Mouse (Mus musculus) activated CD4-positive, CD25-positive, alpha-beta regulatory T cell, adult 4 months (primary cell): ENCODE measurements around the gene Adamts1. TPM values are rescaled to one million over a fixed set of nuclear protein-coding genes. Genes with fewer than 3 reads are reported as not detected.

Experiments
- ATAC-seq: one replicate; pipeline ENCODE4 v1.8.0; 2017
- polyA plus RNA-seq, 2 experiments: library from polyadenylated mRNA; unstranded; fragments of 100-300 nt; shearing (Covaris generic); gene quantifications; one replicate each; pipeline ENCODE4 v1.2.1; 2017

Gene Adamts1
- polyA plus RNA-seq: not detected

GRCm38 (mm10) chr16:85802954-85803353 lies at the start of gene Adamts1:
Gene Adamts1 (minus strand): TSS chr16:85803113.
- no peak for ATAC-seq

DNA sequence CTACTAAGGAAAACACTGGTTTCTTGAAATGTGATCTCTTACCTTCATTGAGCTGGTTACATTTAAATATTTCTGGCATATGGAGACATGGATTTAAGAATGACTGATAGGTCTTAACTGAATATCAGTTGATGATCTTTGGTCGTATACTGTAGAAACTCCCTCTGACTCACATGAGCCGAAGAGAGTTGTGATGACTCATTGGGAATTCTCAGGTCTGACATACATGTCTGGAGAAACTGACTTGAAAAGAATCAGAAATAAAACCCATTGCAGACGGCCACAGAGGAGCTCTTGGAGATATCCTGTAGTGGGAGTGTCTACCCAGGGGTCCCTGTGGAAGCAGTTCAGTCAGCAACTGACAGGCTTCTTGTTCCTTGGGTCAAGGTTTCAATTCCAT lies 24.2 kb upstream of the Adamts1 start:
- no peak for ATAC-seq

DNA sequence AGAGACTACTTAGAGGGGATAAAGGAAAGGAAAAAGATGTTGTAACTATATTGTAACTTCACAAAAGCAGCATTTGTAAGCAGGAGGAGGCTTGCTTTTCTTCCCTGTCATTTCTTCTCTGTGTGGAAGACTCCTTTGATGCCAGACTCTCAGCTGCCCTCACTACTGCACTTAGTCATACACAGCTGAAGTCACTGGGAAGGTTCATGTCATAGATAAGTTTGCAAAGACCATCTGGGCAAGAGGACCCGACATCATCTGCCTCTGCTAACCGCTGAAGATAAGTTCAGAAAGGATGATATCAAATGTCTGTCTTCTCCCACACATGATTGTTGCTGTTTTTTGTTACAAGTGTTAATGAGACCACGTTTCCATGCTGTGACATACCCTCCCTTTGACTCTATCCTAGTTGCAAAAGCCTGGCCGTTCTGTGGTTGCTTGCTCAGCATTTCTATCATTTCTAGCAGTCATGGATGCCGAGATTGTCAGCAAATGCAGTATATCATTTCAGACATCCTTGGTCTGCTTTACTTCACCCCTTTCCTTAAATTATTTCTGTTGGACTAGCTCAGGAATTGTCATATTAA lies 19.5 kb upstream of the Adamts1 start:
- ATAC-seq: no peak

DNA sequence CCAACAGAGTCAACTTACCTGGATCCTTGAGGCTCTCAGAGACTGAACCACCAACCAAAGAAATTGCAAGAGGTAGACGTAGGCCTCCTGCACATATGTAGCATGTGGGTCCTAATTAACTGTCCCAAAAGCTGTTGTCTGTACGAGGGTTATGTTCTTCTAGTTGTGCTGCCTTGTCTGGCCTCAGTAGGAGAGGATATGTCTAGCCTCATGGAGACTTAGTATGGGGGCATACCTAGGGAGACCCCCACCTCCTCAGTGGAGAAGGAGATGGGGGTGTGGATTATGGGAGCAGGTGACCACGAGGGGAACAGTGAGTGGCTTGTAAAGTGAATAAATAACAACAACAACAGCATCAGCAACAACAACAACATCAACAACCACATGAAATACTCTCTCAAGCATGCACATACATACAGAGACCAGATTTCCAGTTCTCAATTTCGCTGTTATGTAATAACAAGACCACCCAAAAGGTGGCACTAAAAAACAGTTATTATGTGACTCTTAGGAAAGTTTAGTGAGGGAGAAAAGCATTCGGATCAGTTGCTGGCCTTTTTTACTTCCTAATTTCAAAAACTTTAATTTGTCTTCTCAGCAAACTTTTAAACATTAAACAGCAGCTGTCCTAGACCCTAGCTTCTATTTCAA lies 17.0 kb upstream of the Adamts1 start:
- ATAC-seq: no peak

- ATAC-seq: no peak
Measured at GRCm38 (mm10) chr16:85814116-85814515, 11.2 kb upstream of the Adamts1 start.

DNA sequence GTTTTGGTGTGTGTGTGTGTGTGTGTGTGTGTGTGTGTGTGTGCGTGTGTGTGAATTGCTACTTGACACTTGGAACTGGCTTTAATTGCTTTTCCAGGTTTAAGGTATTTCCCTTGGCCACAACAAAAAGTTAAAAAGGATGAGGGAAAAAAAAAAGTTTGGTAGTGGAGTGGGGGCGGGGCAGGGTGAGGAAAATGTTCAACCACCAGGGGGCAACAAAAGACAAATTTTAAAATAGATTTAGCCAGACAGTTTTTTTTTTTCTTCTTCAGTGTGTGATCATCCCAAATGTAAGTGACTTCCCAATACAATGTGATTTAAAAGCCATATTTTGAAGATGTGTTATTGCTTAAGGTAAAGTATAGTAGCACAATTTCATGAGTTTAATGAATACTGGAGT lies 4.7 kb upstream of the Adamts1 start:
- no peak for ATAC-seq

GRCm38 (mm10) chr16:85807072-85807471 lies 4.2 kb upstream of the Adamts1 start:
- no peak for ATAC-seq

DNA sequence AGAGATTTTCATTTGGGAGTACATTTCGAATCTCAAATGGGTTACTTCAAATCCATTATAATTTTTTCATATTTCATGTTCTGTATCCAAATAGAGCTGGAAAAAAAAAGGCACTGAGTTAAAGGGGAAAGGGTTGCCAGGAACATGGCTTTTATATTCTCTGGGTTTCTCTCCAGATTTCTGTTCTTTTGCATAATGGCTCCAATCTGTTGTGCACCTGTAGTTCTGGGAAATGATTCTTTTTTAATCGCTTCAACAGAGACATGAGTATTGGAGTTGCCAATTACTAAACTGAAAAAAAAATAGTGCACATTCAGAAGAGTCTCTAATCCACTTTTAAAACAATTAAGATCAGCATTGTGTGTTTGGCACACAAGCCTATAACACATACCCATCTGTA lies 2.7 kb upstream of the Adamts1 start:
- no peak for ATAC-seq

DNA sequence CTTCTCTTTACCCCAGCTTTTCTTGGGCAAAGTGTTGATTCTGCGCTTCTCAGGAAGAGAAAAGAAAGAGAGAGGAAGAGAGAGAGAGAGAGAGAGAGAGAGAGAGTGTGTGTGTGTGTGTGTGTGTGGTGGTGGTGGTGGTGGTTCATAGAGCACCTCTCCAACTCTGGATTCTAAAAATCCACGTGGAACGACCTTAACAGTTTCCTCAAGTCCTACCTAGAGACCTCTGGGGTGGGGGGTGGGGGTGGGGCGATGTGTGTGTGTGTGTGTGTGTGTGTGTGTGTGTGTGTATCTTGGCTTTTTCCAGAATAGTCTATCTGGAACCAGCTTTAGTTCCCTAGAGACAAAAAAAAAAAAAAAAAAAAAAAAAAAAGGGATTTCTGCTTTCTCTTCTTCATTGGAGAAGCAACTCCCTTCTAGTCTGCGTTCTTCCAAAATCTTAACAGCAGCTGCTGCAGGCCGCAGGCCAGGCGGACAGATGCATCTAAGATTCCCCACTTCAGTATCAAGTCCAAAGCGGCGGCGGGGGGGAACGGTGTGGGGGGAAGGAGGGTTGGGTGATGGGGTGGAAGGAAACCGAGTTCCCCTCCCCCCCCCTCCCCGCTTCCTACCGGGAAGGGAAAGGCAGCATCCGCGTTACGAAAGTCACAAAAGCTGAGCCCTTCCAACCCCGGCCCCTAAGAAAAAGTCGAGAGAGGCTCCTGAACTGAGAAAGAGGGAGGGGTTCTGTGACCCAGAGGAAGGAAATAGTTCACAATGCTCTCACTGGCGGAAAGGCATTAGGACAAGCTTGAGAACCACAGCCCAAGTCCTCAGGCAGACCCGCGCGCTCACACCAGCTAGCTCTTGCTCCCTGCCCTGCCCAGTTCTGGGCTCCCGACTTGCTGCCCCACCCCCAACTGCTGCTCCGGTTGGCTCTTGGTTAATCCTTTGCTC lies 969 bp upstream of the Adamts1 start:
- ATAC-seq: no peak

- no peak for ATAC-seq
Measured at GRCm38 (mm10) chr16:85801971-85802811, 722 bp downstream of the Adamts1 start.

- ATAC-seq: no peak
Measured at GRCm38 (mm10) chr16:85801252-85801651, 1.7 kb downstream of the Adamts1 start.

GRCm38 (mm10) chr16:85800691-85801090 lies 2.2 kb downstream of the Adamts1 start:
- no peak for ATAC-seq

DNA sequence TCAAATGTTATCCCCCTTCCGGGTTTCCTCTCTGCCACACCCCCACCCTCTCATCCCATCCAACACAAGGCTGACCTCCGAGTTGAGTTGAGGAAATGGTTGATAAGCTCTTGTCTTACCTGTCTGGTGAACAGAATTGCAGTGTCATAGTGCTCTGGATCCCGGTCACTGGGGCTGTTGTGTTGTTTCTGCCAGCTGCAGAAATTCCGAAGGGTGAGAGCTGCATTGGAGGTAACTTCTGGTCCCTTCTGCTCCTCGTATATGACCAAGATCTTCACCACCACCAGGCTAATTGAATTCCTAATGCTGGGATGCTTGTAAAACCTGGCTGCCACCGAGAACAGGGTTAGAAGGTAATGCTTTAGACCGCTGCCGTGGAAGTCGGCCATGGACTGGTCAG lies 2.9 kb downstream of the Adamts1 start:
- ATAC-seq: no peak

GRCm38 (mm10) chr16:85798334-85798733 lies 4.6 kb downstream of the Adamts1 start:
- ATAC-seq: no peak

- no peak for ATAC-seq
Measured at GRCm38 (mm10) chr16:85797161-85797560, 5.8 kb downstream of the Adamts1 start.

DNA sequence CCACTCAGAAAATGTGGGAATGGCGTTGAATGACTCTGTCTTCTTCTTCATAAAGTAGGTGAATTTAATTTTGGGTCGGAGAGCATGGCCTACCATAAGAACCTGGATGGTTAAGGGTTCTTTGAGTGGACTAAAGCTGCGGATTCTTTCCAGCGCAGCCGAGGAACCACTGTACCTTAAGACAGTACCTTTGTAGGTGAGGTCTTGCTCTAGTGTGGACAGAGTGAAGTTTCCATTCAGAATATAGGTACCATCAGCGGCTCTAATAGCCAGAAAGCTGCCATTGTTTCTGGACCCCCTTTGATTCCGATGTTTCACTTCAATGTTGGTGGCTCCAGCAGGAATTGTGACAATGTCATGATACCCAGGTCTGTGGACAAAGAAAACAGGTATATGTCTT lies 7.2 kb downstream of the Adamts1 start:
- no peak for ATAC-seq

GRCm38 (mm10) chr16:85793166-85793830 lies 9.6 kb downstream of the Adamts1 start:
- no peak for ATAC-seq

GRCm38 (mm10) chr16:85781076-85781475 lies 21.8 kb downstream of the Adamts1 start:
- no peak for ATAC-seq

DNA sequence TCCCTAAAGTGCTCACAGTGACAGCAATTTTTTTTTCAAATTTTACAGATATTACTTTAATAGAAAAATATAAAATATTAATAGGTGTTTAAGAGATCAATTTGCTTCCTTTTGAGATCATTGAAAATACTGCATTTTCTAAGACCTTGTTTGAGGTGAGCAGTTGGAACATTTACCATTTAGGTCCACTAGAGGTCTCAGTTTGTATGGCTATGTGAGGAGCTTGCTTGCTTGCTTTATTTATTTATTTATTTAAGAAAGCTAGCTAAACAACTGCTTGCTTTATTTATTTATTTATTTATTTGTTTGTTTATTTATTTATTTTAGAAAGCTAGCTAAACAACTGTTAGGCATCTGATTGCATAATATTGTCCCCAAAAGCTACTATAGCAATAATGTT lies 23.1 kb downstream of the Adamts1 start:
- no peak for ATAC-seq

DNA sequence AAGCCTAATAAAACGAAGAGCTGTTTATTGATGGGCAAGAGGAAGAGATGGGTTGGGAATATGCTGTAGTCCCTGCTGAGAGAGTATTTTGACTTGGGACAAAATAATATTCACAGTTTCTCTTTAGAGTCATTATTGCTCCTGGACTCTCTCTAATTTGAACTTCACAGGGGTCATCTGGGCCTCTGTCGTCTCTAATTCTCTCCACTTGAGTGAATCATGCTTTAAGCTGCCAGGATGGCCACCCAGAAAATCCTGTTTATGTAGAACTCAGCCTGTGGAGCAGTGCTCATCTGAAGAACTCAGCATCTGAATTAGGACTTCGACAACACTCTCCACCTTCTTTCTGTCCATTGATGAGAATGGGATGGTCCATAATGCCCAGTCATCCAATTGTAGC lies 30.6 kb downstream of the Adamts1 start:
- no peak for ATAC-seq

DNA sequence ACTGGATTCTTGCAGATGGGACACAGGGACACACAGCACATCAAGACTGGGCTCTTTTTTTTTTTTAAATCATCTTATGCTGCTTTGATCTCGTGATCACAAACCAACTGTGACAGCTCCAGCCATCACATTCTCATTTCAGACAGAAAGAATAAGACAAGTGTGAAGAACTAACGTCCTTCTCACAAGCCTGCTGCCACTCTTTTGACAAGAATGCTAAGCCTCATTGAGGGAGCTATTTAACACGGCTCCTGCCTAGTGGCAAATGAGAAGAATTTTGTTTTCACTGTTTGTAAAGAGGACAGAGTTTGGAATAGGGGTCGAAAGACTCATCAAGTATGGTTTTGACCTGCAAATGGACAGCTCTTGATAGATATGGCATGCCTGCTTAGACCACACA lies 35.6 kb downstream of the Adamts1 start:
- ATAC-seq: no peak

- ATAC-seq: no peak
Measured at GRCm38 (mm10) chr16:85765697-85766096, 37.2 kb downstream of the Adamts1 start.
